Mouse (Mus musculus): ENCODE results near the gene Eif4b. TPM values are rescaled to one million over a fixed set of nuclear protein-coding genes. Genes with fewer than 3 reads are reported as not detected.

Eif4b gene
- total and polyA plus RNA-seq, 3 experiments: 536 to 652 (median 555) TPM

Other genes with a start within 250 kb of the Eif4b start
- gene Krt1, start 223.0 kb upstream of the Eif4b start, total RNA-seq (2012; rRNA removed): not detected in 2 replicates
- not detected in 2 replicates for gene Krt1, start 223.0 kb upstream of the Eif4b start, total RNA-seq (2014; rRNA removed)
- not detected in 2 replicates for gene Krt1, start 223.0 kb upstream of the Eif4b start, polyA plus RNA-seq (2012; ENCODE audit: insufficient read length, low read depth)
- not detected in 2 replicates for gene Krt77, start 204.1 kb upstream of the Eif4b start, total RNA-seq (2012; rRNA removed)
- not detected in 2 replicates for gene Krt77, start 204.1 kb upstream of the Eif4b start, total RNA-seq (2014; rRNA removed)
- gene Krt77, start 204.1 kb upstream of the Eif4b start, polyA plus RNA-seq (2012; ENCODE audit: insufficient read length, low read depth): not detected in 2 replicates
- not detected in 2 replicates for gene Krt76, start 180.9 kb upstream of the Eif4b start, total RNA-seq (2012; rRNA removed)
- gene Krt76, start 180.9 kb upstream of the Eif4b start, total RNA-seq (2014; rRNA removed): not detected in 2 replicates
- gene Krt76, start 180.9 kb upstream of the Eif4b start, polyA plus RNA-seq (2012; ENCODE audit: insufficient read length, low read depth): not detected in 2 replicates
- gene Krt4, start 149.0 kb upstream of the Eif4b start, total RNA-seq (2012; rRNA removed): not detected in 2 replicates
- not detected in 2 replicates for gene Krt4, start 149.0 kb upstream of the Eif4b start, total RNA-seq (2014; rRNA removed)
- not detected in 2 replicates for gene Krt4, start 149.0 kb upstream of the Eif4b start, polyA plus RNA-seq (2012; ENCODE audit: insufficient read length, low read depth)
- gene Krt79, start 133.4 kb upstream of the Eif4b start, total RNA-seq (2012; rRNA removed): not detected in 2 replicates
- gene Krt79, start 133.4 kb upstream of the Eif4b start, total RNA-seq (2014; rRNA removed): not detected in 2 replicates
- gene Krt79, start 133.4 kb upstream of the Eif4b start, polyA plus RNA-seq (2012; ENCODE audit: insufficient read length, low read depth): not detected in 2 replicates
- gene Krt78, start 119.5 kb upstream of the Eif4b start, total RNA-seq (2012; rRNA removed): not detected in 2 replicates
- gene Krt78, start 119.5 kb upstream of the Eif4b start, total RNA-seq (2014; rRNA removed): not detected in 2 replicates
- gene Krt78, start 119.5 kb upstream of the Eif4b start, polyA plus RNA-seq (2012; ENCODE audit: insufficient read length, low read depth): not detected in 2 replicates
- not detected in 2 replicates for gene Krt8, start 69.3 kb upstream of the Eif4b start, total RNA-seq (2012; rRNA removed)
- not detected in 2 replicates for gene Krt8, start 69.3 kb upstream of the Eif4b start, total RNA-seq (2014; rRNA removed)
- not detected in 2 replicates for gene Krt8, start 69.3 kb upstream of the Eif4b start, polyA plus RNA-seq (2012; ENCODE audit: insufficient read length, low read depth)
- gene Krt18, start 45.6 kb upstream of the Eif4b start, total RNA-seq (2012; rRNA removed): 0.13 and 0.21 TPM in 2 replicates
- gene Krt18, start 45.6 kb upstream of the Eif4b start, total RNA-seq (2014; rRNA removed): not detected in 2 replicates
- gene Krt18, start 45.6 kb upstream of the Eif4b start, polyA plus RNA-seq (2012; ENCODE audit: insufficient read length, low read depth): not detected in 2 replicates
- 0.08 and 0.13 TPM in 2 replicates for gene Tns2, start 26.6 kb downstream of the Eif4b start, total RNA-seq (2012; rRNA removed)
- not detected in 2 replicates for gene Tns2, start 26.6 kb downstream of the Eif4b start, total RNA-seq (2014; rRNA removed)
- 0.34 and 0.49 TPM in 2 replicates for gene Tns2, start 26.6 kb downstream of the Eif4b start, polyA plus RNA-seq (2012; ENCODE audit: insufficient read length, low read depth)
- gene Spryd3, start 62.5 kb downstream of the Eif4b start, total RNA-seq (2012; rRNA removed): 21.6 and 24.7 TPM in 2 replicates
- 19.6 and 21.5 TPM in 2 replicates for gene Spryd3, start 62.5 kb downstream of the Eif4b start, total RNA-seq (2014; rRNA removed)
- gene Spryd3, start 62.5 kb downstream of the Eif4b start, polyA plus RNA-seq (2012; ENCODE audit: insufficient read length, low read depth): 25.7 and 33.5 TPM in 2 replicates
- gene Igfbp6, start 70.6 kb downstream of the Eif4b start, total RNA-seq (2012; rRNA removed): 0.38 TPM in 1 of 2 replicates, not detected in the other
- not detected in 2 replicates for gene Igfbp6, start 70.6 kb downstream of the Eif4b start, total RNA-seq (2014; rRNA removed)
- gene Igfbp6, start 70.6 kb downstream of the Eif4b start, polyA plus RNA-seq (2012; ENCODE audit: insufficient read length, low read depth): not detected in 2 replicates
- 3.7 and 10.4 TPM in 2 replicates for gene Soat2, start 76.8 kb downstream of the Eif4b start, total RNA-seq (2012; rRNA removed)
- gene Soat2, start 76.8 kb downstream of the Eif4b start, total RNA-seq (2014; rRNA removed): 0.09 and 0.28 TPM in 2 replicates
- 0.56 and 0.65 TPM in 2 replicates for gene Soat2, start 76.8 kb downstream of the Eif4b start, polyA plus RNA-seq (2012; ENCODE audit: insufficient read length, low read depth)
- 30.5 and 32.1 TPM in 2 replicates for gene Zfp740, start 129.5 kb downstream of the Eif4b start, total RNA-seq (2012; rRNA removed)
- 46.1 and 51.9 TPM in 2 replicates for gene Zfp740, start 129.5 kb downstream of the Eif4b start, total RNA-seq (2014; rRNA removed)
- 37.4 and 38.7 TPM in 2 replicates for gene Zfp740, start 129.5 kb downstream of the Eif4b start, polyA plus RNA-seq (2012; ENCODE audit: insufficient read length, low read depth)
- gene Csad, start 131.0 kb downstream of the Eif4b start, total RNA-seq (2012; rRNA removed): 2.8 and 4.7 TPM in 2 replicates
- gene Csad, start 131.0 kb downstream of the Eif4b start, total RNA-seq (2014; rRNA removed): 3.6 and 3.7 TPM in 2 replicates
- 3.8 and 4.2 TPM in 2 replicates for gene Csad, start 131.0 kb downstream of the Eif4b start, polyA plus RNA-seq (2012; ENCODE audit: insufficient read length, low read depth)
- 10.1 and 17.7 TPM in 2 replicates for gene Itgb7, start 158.2 kb downstream of the Eif4b start, total RNA-seq (2012; rRNA removed)
- 1.8 and 3.7 TPM in 2 replicates for gene Itgb7, start 158.2 kb downstream of the Eif4b start, total RNA-seq (2014; rRNA removed)
- gene Itgb7, start 158.2 kb downstream of the Eif4b start, polyA plus RNA-seq (2012; ENCODE audit: insufficient read length, low read depth): 2.8 and 4.2 TPM in 2 replicates
- 0.64 and 0.76 TPM in 2 replicates for gene Rarg, start 183.7 kb downstream of the Eif4b start, total RNA-seq (2012; rRNA removed)
- 0.17 and 0.32 TPM in 2 replicates for gene Rarg, start 183.7 kb downstream of the Eif4b start, total RNA-seq (2014; rRNA removed)
- 0.63 and 0.76 TPM in 2 replicates for gene Rarg, start 183.7 kb downstream of the Eif4b start, polyA plus RNA-seq (2012; ENCODE audit: insufficient read length, low read depth)
- not detected in 2 replicates for gene Gm9918, start 196.8 kb downstream of the Eif4b start, total RNA-seq (2012; rRNA removed)
- gene Gm9918, start 196.8 kb downstream of the Eif4b start, total RNA-seq (2014; rRNA removed): not detected in 2 replicates
- not detected in 2 replicates for gene Gm9918, start 196.8 kb downstream of the Eif4b start, polyA plus RNA-seq (2012; ENCODE audit: insufficient read length, low read depth)
- 31.1 and 37.1 TPM in 2 replicates for gene Mfsd5, start 205.7 kb downstream of the Eif4b start, total RNA-seq (2012; rRNA removed)
- 43.7 and 51.8 TPM in 2 replicates for gene Mfsd5, start 205.7 kb downstream of the Eif4b start, total RNA-seq (2014; rRNA removed)
- gene Mfsd5, start 205.7 kb downstream of the Eif4b start, polyA plus RNA-seq (2012; ENCODE audit: insufficient read length, low read depth): 76.2 and 90.6 TPM in 2 replicates
- 51.0 and 64.6 TPM in 2 replicates for gene Espl1, start 222.5 kb downstream of the Eif4b start, total RNA-seq (2012; rRNA removed)
- 41.0 and 41.3 TPM in 2 replicates for gene Espl1, start 222.5 kb downstream of the Eif4b start, total RNA-seq (2014; rRNA removed)
- 80.7 and 110 TPM in 2 replicates for gene Espl1, start 222.5 kb downstream of the Eif4b start, polyA plus RNA-seq (2012; ENCODE audit: insufficient read length, low read depth)